Mouse (Mus musculus): ENCODE results near the gene Diras2. TPM values are rescaled to one million over a fixed set of nuclear protein-coding genes. Genes with fewer than 3 reads are reported as not detected.

Gene Diras2
- polyA plus RNA-seq, 1 experiment from 2014 or later = 0.39 TPM

DNA sequence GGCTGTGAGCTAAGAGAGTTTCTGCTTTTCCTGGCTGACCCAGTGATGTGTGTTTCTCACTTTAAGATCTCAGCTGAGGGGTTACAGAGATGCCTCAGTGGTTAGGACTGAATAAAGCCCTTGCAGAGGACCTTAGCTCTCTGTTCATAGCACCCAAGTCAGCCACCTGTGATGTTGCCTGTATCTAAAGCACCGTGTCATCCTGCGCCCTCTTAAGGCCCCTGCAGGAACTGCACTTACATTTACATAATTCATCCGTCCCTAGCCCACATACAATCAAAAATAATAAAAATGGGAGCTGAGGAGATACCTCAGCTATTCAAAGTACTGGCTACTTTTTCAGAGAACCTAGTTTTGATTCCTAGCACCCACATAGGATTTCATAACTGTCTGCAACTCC is 54.9 kb downstream of the Diras2 start:
- Histone ChIP-seq H3K36me3 (ENCODE audit: control insufficient read depth, insufficient read depth, low read length) (no peaks in the 10 kb centered on the region), H3K9ac (ENCODE audit: low read length) (no peak overlapping the region), H3K4me1 (replicated peaks; ENCODE audit: control insufficient read depth, insufficient read depth) (no peaks in the 10 kb centered on the region), H3K9me3 (ENCODE audit: control insufficient read depth, low read length) (no peaks in the 10 kb centered on the region), H3K4me3 (ENCODE audit: low read depth, low read length) (no peak overlapping the region), H3K27me3 (ENCODE audit: control insufficient read depth, insufficient read depth, low read length) (no peaks in the 10 kb centered on the region), H3K27ac (replicated peaks) (no peak overlapping the region), H3K4me2 (replicated peaks; ENCODE audit: low read depth) (no peak overlapping the region)
- DNase-seq (ENCODE audit: low spot score) (no peak), ATAC-seq (ENCODE audit: low FRiP score, low TSS enrichment) (no peak)
- WGBS = 60% methylated on average over 3 of the region's 3 CpGs
- no peak for TF ChIP-seq EP300 (optimal IDR thresholded peaks at IDR 0.05)
- TF ChIP-seq CTCF (IDR thresholded peaks at IDR 0.05; ENCODE audit: low read depth) = peak; percentile 58

DNA sequence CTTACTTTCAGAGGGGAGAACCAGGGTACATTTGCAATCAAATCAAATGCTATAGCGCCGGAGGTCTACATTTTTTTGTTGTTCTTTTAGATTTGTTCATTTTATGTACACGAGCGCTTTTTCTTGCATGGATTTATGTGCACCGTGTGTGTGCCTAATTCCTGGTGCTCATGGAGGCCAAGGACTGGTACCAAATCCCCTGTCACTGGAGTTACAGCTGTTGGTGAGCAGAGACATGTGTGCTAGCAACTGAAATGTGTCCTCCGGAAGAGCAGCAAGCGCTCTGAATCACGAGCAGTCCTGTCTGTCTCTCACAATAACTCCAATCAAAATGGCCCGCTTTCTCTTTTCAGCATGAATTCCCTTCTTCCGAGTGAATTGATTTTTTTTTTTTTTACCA is 55.8 kb downstream of the Diras2 start:
- 81% methylated on average over 10 of the region's 10 CpGs for WGBS
- no peak overlapping the region for H3K27ac ChIP-seq (replicated peaks)

DNA sequence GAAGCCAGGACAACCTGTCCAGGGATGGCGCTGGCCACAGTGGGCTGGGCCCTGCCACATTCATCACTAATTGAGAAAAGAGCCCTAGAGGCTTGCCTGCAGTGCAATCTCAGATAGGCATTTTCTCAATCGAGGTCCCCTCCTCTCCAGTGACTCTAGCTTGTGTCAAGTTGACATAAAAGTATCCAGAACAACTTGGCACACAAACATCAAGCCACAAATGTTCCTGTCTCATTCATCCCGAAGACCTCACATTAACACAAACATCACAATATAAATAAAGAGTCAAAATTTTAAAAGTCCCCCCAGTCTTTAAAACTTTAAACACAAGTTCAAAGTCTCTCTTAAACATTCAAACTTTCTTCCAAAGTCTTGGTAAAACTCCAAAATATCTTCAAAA is 56.3 kb downstream of the Diras2 start:
- Histone ChIP-seq H3K4me3 (ENCODE audit: low read depth, low read length) (no peak overlapping the region), H3K9me3 (ENCODE audit: control insufficient read depth, low read length) (no peaks in the 10 kb centered on the region), H3K27ac (replicated peaks) (no peak overlapping the region), H3K4me1 (replicated peaks; ENCODE audit: control insufficient read depth, insufficient read depth) (no peaks in the 10 kb centered on the region; the same call in 1 of the 2 replicates), H3K27me3 (ENCODE audit: control insufficient read depth, insufficient read depth, low read length) (no peaks in the 10 kb centered on the region), H3K4me2 (replicated peaks; ENCODE audit: low read depth) (no peak overlapping the region), H3K36me3 (ENCODE audit: control insufficient read depth, insufficient read depth, low read length) (no peaks in the 10 kb centered on the region), H3K9ac (ENCODE audit: low read length) (no peak overlapping the region)
- WGBS = 64% methylated on average over 3 of the region's 3 CpGs
- no peak for DNase-seq (ENCODE audit: low spot score)
- TF ChIP-seq CTCF (IDR thresholded peaks at IDR 0.05; ENCODE audit: low read depth) (no peak), EP300 (optimal IDR thresholded peaks at IDR 0.05) (no peak)
- no peak for ATAC-seq (ENCODE audit: low FRiP score, low TSS enrichment)

More for the DNA sequence above, 55.8 kb downstream of the Diras2 start:
- H3K4me1 ChIP-seq (replicated peaks; ENCODE audit: control insufficient read depth, insufficient read depth) = no peaks in the 10 kb centered on the region; the same call in 1 of the 2 replicates
- ATAC-seq (ENCODE audit: low FRiP score, low TSS enrichment) (no peak), DNase-seq (ENCODE audit: low spot score) (no peak)
- H3K9ac ChIP-seq (ENCODE audit: low read length) = no peak overlapping the region
- no peaks in the 10 kb centered on the region for H3K36me3 ChIP-seq (ENCODE audit: control insufficient read depth, insufficient read depth, low read length)
- no peaks in the 10 kb centered on the region for H3K9me3 ChIP-seq (ENCODE audit: control insufficient read depth, low read length)
- H3K4me2 ChIP-seq (replicated peaks; ENCODE audit: low read depth) = no peak overlapping the region
- no peaks in the 10 kb centered on the region for H3K27me3 ChIP-seq (ENCODE audit: control insufficient read depth, insufficient read depth, low read length)
- no peak overlapping the region for H3K4me3 ChIP-seq (ENCODE audit: low read depth, low read length)
- TF ChIP-seq EP300 (optimal IDR thresholded peaks at IDR 0.05) (no peak), CTCF (IDR thresholded peaks at IDR 0.05; ENCODE audit: low read depth) (no peak)

DNA sequence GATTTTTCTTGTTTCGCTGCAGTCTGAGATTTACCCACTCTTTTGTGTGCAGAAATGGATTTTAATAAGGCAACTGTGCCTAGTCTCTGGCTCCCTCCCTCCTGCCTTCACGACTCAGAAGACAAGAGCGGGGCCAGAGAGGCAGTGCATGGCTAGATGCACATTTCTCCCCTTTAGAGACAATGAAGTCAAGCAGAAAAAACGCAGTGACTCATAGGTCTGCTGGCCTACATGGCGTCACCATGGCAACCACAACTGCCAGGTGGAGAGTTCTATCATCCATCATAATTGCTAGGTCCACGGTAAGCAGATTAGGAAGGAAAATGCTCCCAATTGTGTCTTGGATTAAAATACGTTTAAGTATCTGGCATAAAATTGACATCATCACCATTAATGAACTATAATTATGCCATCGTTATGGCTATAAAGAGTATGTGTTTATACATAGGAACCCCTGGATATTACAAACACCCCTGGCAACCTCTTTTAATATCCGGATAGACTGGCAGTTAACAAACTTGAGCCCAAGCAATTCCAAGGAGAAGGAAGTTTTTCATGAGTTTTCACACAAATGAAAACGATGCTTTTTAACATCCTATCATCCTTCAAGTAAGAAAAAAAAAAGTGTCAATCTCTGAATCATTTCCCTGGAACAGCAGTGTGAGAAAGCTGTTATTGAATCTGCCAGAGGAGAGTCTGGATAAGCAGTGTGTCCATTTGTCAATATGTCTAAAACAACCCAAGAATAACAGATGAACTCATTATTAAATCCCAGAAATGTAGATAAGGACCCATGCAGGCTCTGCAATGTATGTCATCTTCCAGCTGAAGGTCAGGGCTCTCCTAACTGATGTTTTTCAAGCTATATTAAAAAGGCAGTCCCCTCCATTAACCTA is 61.0 kb downstream of the Diras2 start:
- TF ChIP-seq CTCF (IDR thresholded peaks at IDR 0.05; ENCODE audit: low read depth) (no peak), EP300 (optimal IDR thresholded peaks at IDR 0.05) (no peak)
- Histone ChIP-seq H3K27me3 (ENCODE audit: control insufficient read depth, insufficient read depth, low read length) (no peaks in the 10 kb centered on the region), H3K36me3 (ENCODE audit: control insufficient read depth, insufficient read depth, low read length) (no peaks in the 10 kb centered on the region), H3K4me2 (replicated peaks; ENCODE audit: low read depth) (no peak overlapping the region), H3K4me3 (ENCODE audit: low read depth, low read length) (no peak overlapping the region), H3K9ac (ENCODE audit: low read length) (no peak overlapping the region), H3K27ac (replicated peaks) (no peak overlapping the region), H3K9me3 (ENCODE audit: control insufficient read depth, low read length) (no peaks in the 10 kb centered on the region), H3K4me1 (replicated peaks; ENCODE audit: control insufficient read depth, insufficient read depth) (no peaks in the 10 kb centered on the region; the same call in 1 of the 2 replicates)
- WGBS = 25% methylated on average over 10 of the region's 10 CpGs
- ATAC-seq (ENCODE audit: low FRiP score, low TSS enrichment) (peak; percentile 49; the same call in 1 of the 2 replicates), DNase-seq (ENCODE audit: low spot score) (peak; percentile 37)

DNA sequence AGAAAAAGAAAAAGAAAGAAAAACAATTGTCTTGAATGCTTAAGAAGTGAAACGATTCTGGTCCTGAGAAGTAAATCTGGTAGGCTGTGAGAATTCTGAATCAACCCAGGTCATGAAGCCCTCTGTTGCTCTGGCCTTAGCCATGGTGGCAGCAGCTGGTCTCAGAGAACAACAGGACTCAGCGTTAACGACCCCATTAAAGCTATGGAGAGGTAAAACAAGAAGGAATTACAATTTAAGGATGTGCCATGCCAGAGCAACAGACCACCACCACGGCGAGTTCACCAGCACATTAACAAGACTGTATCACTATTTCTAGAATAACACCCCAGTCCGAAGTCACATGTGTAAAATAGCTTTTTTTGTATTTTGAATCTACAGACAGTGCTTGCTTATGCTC is 65.9 kb downstream of the Diras2 start:
- H3K27ac ChIP-seq (replicated peaks) = no peak overlapping the region
- no peak for TF ChIP-seq EP300 (optimal IDR thresholded peaks at IDR 0.05)
- TF ChIP-seq CTCF (IDR thresholded peaks at IDR 0.05; ENCODE audit: low read depth) = no peak
- no peak overlapping the region for H3K4me3 ChIP-seq (ENCODE audit: low read depth, low read length)
- no peak overlapping the region for H3K4me2 ChIP-seq (replicated peaks; ENCODE audit: low read depth)
- no peaks in the 10 kb centered on the region; the same call in 1 of the 2 replicates for H3K9me3 ChIP-seq (ENCODE audit: control insufficient read depth, low read length)
- ATAC-seq (ENCODE audit: low FRiP score, low TSS enrichment) = no peak
- WGBS = 77% methylated on average over 6 of the region's 6 CpGs
- H3K9ac ChIP-seq (ENCODE audit: low read length) = no peak overlapping the region
- no peaks in the 10 kb centered on the region for H3K27me3 ChIP-seq (ENCODE audit: control insufficient read depth, insufficient read depth, low read length)
- no peaks in the 10 kb centered on the region; the same call in 1 of the 2 replicates for H3K4me1 ChIP-seq (replicated peaks; ENCODE audit: control insufficient read depth, insufficient read depth)
- H3K36me3 ChIP-seq (ENCODE audit: control insufficient read depth, insufficient read depth, low read length) = no peaks in the 10 kb centered on the region
- DNase-seq (ENCODE audit: low spot score) = no peak

DNA sequence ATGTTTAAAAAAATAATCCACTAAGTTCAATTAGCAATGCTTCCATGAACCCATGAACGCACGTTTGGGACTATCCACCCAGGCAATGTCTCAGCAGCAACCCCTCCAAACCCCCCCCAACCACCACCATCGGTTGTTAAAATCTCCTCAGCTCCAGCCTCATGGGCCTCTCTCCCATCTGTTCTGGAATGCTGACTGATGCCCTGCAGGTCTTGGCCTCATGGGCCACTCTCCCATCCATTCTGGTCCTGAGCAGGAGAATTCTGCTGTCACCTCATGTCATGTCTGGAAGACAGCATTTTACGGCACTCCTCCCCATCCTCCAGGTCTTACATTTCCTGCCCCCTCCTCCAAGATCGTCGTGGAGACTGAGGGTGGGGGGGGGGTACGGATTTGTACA is 71.1 kb downstream of the Diras2 start:
- ATAC-seq (ENCODE audit: low FRiP score, low TSS enrichment) = no peak
- WGBS = 69% methylated on average over 7 of the region's 7 CpGs

More for the DNA sequence above, 71.1 kb downstream of the Diras2 start:
- TF ChIP-seq CTCF (IDR thresholded peaks at IDR 0.05; ENCODE audit: low read depth) (no peak), EP300 (optimal IDR thresholded peaks at IDR 0.05) (no peak)
- no peak for DNase-seq (ENCODE audit: low spot score)
- Histone ChIP-seq H3K27ac (replicated peaks) (no peak overlapping the region), H3K9ac (ENCODE audit: low read length) (no peak overlapping the region), H3K4me2 (replicated peaks; ENCODE audit: low read depth) (no peak overlapping the region), H3K4me3 (ENCODE audit: low read depth, low read length) (no peak overlapping the region), H3K9me3 (ENCODE audit: control insufficient read depth, low read length) (no peaks in the 10 kb centered on the region; the same call in 1 of the 2 replicates), H3K36me3 (ENCODE audit: control insufficient read depth, insufficient read depth, low read length) (no peaks in the 10 kb centered on the region), H3K27me3 (ENCODE audit: control insufficient read depth, insufficient read depth, low read length) (no peaks in the 10 kb centered on the region), H3K4me1 (replicated peaks; ENCODE audit: control insufficient read depth, insufficient read depth) (no peaks in the 10 kb centered on the region; the same call in 1 of the 2 replicates)

Data from stomach, postnatal 0 days (tissue).